Mouse (Mus musculus): Measurements from ENCODE around the gene Gm20521. TPM values are rescaled to one million over a fixed set of nuclear protein-coding genes. Genes with fewer than 3 reads are reported as not detected.

Gm20521 gene
- polyA plus RNA-seq, 1 experiment from 2014 or later, result 0.22 TPM

GRCm38 (mm10) chr14:54894296-54895151 lies 11.3 kb downstream of the Gm20521 start:
- Histone ChIP-seq H3K4me3 (peak overlapping the region; percentile 98), H3K4me2 (replicated peaks) (peak overlapping the region; percentile 74), H3K9ac (replicated peaks) (peak overlapping the region; percentile 100), H3K4me1 (peaks cover 22% of the 10 kb centered on the region), H3K27me3 (no peaks in the 10 kb centered on the region), H3K27ac (replicated peaks) (peak overlapping the region; percentile 93), H3K9me3 (no peaks in the 10 kb centered on the region), H3K36me3 (peaks cover 30% of the 10 kb centered on the region)
- peak; percentile 59 for ATAC-seq (ENCODE audit: low FRiP score, low read depth)
- under 1% methylated on average over 50 of the region's 54 CpGs for WGBS

DNA sequence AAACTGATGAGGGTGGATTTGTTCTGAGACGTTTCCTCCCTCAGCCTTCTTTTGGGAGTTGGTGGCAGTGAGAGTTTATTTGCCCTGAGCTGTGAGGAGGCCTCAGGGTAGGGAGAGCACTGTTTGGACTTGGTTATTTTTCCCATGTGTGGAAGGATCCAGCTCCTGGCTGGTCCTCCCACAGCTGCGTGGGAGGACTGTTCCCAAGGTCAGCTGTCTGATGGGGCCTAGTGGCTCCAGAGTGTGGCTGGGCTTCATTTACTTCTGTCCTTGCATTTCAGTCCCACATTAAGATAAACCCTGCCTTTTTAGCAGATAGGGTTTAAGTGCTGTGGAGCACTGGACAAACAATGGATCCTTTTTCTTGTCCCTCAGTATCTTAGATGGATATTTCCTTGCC lies 14.2 kb downstream of the Gm20521 start:
- Histone ChIP-seq H3K4me3 (no peak overlapping the region), H3K27ac (replicated peaks) (0 out of 2 replicates have a peak overlapping the region, but pooled peaks have one; percentile 1), H3K4me2 (replicated peaks) (no peak overlapping the region), H3K36me3 (peaks cover 30% of the 10 kb centered on the region), H3K9ac (replicated peaks) (peak overlapping the region; percentile 8; the same call in 1 of the 2 replicates), H3K9me3 (no peaks in the 10 kb centered on the region), H3K4me1 (peaks cover 22% of the 10 kb centered on the region), H3K27me3 (no peaks in the 10 kb centered on the region)
- 69% methylated on average over 2 of the region's 2 CpGs for WGBS
- ATAC-seq (ENCODE audit: low FRiP score, low read depth), result no peak

DNA sequence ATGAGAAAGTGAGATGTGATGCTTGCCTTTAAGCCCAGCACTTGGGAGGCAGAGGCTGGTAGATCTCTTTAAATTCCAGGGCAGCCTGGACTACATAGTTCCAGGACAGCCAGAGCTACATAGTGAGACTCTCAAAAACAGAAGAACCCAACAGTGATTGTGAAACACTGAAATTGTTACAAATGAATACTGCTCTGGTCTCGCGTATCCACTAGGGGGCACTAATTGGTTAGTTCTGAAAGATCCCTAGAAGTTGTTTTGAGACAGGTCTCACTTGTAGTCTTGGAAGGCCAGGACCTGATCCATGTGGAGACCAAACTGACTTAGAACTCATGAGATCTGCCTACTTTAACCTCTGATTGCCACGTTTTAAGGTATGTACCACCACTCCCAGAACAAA lies 17.1 kb downstream of the Gm20521 start:
- Histone ChIP-seq H3K27me3 (no peaks in the 10 kb centered on the region), H3K9ac (replicated peaks) (no peak overlapping the region), H3K27ac (replicated peaks) (peak overlapping the region; percentile 58; the same call in 1 of the 2 replicates), H3K4me1 (peaks cover 16% of the 10 kb centered on the region), H3K36me3 (peaks cover 35% of the 10 kb centered on the region), H3K9me3 (no peaks in the 10 kb centered on the region), H3K4me2 (replicated peaks) (no peak overlapping the region), H3K4me3 (no peak overlapping the region)
- ATAC-seq (ENCODE audit: low FRiP score, low read depth), result peak; percentile 36; the same call in 1 of the 2 replicates
- 0% methylated on average over 3 of the region's 3 CpGs for whole genome bisulfite sequencing

GRCm38 (mm10) chr14:54903641-54904040 lies 20.4 kb downstream of the Gm20521 start:
- H3K4me2 ChIP-seq (replicated peaks), result no peak overlapping the region
- no peaks in the 10 kb centered on the region for H3K9me3 ChIP-seq
- no peaks in the 10 kb centered on the region for H3K4me1 ChIP-seq
- 93% methylated on average over 4 of the region's 4 CpGs for WGBS
- peaks cover 33% of the 10 kb centered on the region for H3K36me3 ChIP-seq
- no peak overlapping the region for H3K27ac ChIP-seq (replicated peaks)
- no peak overlapping the region for H3K4me3 ChIP-seq
- H3K27me3 ChIP-seq, result no peaks in the 10 kb centered on the region
- no peak overlapping the region for H3K9ac ChIP-seq (replicated peaks)
- ATAC-seq (ENCODE audit: low FRiP score, low read depth), result no peak

GRCm38 (mm10) chr14:54908682-54909081 lies 25.4 kb downstream of the Gm20521 start:
- Histone ChIP-seq H3K4me2 (replicated peaks) (no peak overlapping the region), H3K27me3 (no peaks in the 10 kb centered on the region), H3K27ac (replicated peaks) (no peak overlapping the region), H3K36me3 (peaks cover 55% of the 10 kb centered on the region), H3K4me1 (peaks cover 20% of the 10 kb centered on the region), H3K9ac (replicated peaks) (no peak overlapping the region), H3K4me3 (no peak overlapping the region), H3K9me3 (no peaks in the 10 kb centered on the region)
- no peak for ATAC-seq (ENCODE audit: low FRiP score, low read depth)
- 94% methylated on average over 7 of the region's 7 CpGs for WGBS

GRCm38 (mm10) chr14:54912109-54912850 lies 29.0 kb downstream of the Gm20521 start:
- H3K27me3 ChIP-seq, result no peaks in the 10 kb centered on the region
- ATAC-seq (ENCODE audit: low FRiP score, low read depth), result peak; percentile 75
- H3K4me2 ChIP-seq (replicated peaks), result peak overlapping the region; percentile 99
- WGBS, result 2% methylated on average over 62 of the region's 69 CpGs
- H3K9me3 ChIP-seq, result no peaks in the 10 kb centered on the region
- H3K4me1 ChIP-seq, result peaks cover 20% of the 10 kb centered on the region
- H3K36me3 ChIP-seq, result peaks cover 51% of the 10 kb centered on the region
- H3K4me3 ChIP-seq, result peak overlapping the region; percentile 97
- H3K27ac ChIP-seq (replicated peaks), result peak overlapping the region; percentile 86
- peak overlapping the region; percentile 98 for H3K9ac ChIP-seq (replicated peaks)

DNA sequence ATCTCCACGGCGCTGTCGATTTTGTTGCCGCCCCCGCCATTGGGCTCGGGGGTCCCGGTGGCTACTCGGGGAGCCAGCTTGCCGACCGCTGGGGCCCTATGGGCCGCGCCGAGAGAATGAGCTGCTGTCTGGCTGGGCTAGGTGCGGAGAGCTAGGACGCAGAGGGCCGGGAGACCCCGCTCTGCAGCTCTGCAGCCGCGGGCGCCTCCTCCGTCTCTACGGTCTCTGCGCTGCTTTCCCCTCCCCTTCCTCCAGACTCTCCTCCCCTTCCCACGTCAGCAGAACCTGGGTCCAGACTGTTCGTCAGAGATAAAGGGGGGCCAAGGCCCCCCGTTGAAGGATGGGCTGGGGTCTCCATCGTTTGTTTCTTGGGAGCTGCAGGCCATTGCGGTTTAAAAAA lies 29.6 kb downstream of the Gm20521 start, which contains the start of gene Slc22a17:
Slc22a17 (minus strand) TSS at position 247 of the 400 bp plus-strand sequence.
- Histone ChIP-seq H3K27ac (replicated peaks) (peak within 1 kb of the TSS; percentile 86), H3K4me1 (peaks cover 20% of the 10 kb centered on the region), H3K9me3 (no peaks in the 10 kb centered on the region), H3K36me3 (peaks cover 49% of the 10 kb centered on the region), H3K4me3 (peak within 1 kb of the TSS; percentile 97), H3K4me2 (replicated peaks) (peak within 1 kb of the TSS; percentile 99), H3K9ac (replicated peaks) (peak within 1 kb of the TSS; percentile 98), H3K27me3 (no peaks in the 10 kb centered on the region)
- peak; percentile 96 for ATAC-seq (ENCODE audit: low FRiP score, low read depth)
- 0% methylated on average over 28 of the region's 28 CpGs for WGBS

DNA sequence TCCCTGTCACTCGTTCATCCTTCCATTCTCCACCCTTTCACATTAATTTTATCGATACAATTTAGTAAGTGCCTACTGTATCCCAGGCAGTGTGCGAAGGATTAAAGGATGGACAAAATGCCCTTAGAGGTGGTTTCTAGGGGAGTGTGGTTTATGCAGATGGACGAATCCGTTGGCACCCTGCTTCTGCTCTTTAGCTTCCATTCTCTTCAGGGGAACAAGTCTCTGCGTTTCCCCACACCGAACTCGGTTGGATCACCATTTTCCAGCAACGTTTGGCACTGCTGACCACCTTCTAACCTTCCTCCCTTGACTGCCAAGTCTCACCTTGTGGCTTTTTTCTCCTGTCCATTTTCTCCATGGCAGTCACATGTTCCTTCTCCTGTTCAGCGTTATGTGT lies 30.1 kb downstream of the Gm20521 start:
- 22% methylated on average over 10 of the region's 10 CpGs for WGBS
- ATAC-seq (ENCODE audit: low FRiP score, low read depth), result peak; percentile 16; the same call in 1 of the 2 replicates
- H3K36me3 ChIP-seq, result peaks cover 47% of the 10 kb centered on the region
- peak overlapping the region; percentile 98; the same call in 1 of the 2 replicates for H3K9ac ChIP-seq (replicated peaks)
- H3K9me3 ChIP-seq, result no peaks in the 10 kb centered on the region
- H3K4me1 ChIP-seq, result peaks cover 20% of the 10 kb centered on the region
- H3K27me3 ChIP-seq, result no peaks in the 10 kb centered on the region
- peak overlapping the region; percentile 86 for H3K27ac ChIP-seq (replicated peaks)
- peak overlapping the region; percentile 97 for H3K4me3 ChIP-seq
- H3K4me2 ChIP-seq (replicated peaks), result peak overlapping the region; percentile 99

- no peak overlapping the region for H3K4me2 ChIP-seq (replicated peaks)
- H3K4me1 ChIP-seq, result peaks cover 16% of the 10 kb centered on the region
- H3K4me3 ChIP-seq, result no peak overlapping the region
- no peaks in the 10 kb centered on the region for H3K27me3 ChIP-seq
- no peak for ATAC-seq (ENCODE audit: low FRiP score, low read depth)
- H3K36me3 ChIP-seq, result peaks cover 62% of the 10 kb centered on the region
- H3K9ac ChIP-seq (replicated peaks), result no peak overlapping the region
- WGBS, result 95% methylated on average over 16 of the region's 16 CpGs
- no peak overlapping the region for H3K27ac ChIP-seq (replicated peaks)
- peaks cover 19% of the 10 kb centered on the region for H3K9me3 ChIP-seq
Measured at GRCm38 (mm10) chr14:54920076-54920685, 36.9 kb downstream of the Gm20521 start.

- H3K9ac ChIP-seq (replicated peaks), result peak overlapping the region; percentile 78
- peak overlapping the region; percentile 89 for H3K4me2 ChIP-seq (replicated peaks)
- ATAC-seq (ENCODE audit: low FRiP score, low read depth), result peak; percentile 63
- peaks cover 4% of the 10 kb centered on the region; the same call in 1 of the 2 replicates for H3K27me3 ChIP-seq
- peaks cover 26% of the 10 kb centered on the region for H3K36me3 ChIP-seq
- 6% methylated on average over 7 of the region's 7 CpGs for WGBS
- H3K27ac ChIP-seq (replicated peaks), result peak overlapping the region; percentile 98
- peaks cover 19% of the 10 kb centered on the region for H3K9me3 ChIP-seq
- H3K4me1 ChIP-seq, result peaks cover 38% of the 10 kb centered on the region
- peak overlapping the region; percentile 53 for H3K4me3 ChIP-seq
Measured at GRCm38 (mm10) chr14:54924641-54925348, 41.6 kb downstream of the Gm20521 start.
